Mouse (Mus musculus) kidney, adult 2 months (tissue): ENCODE results near the gene Nradd.

ENCODE experiments used
- CTCF ChIP-seq: fragments of 200-500 bp; conservative IDR thresholded peaks from 2 replicates; pipeline ENCODE4 v1.5.1; 2011; ENCODE audit warnings: low read depth, mild to moderate bottlenecking, control low read depth, low read length, moderate library complexity, mixed read lengths; ENCODE audit not compliant: insufficient read depth, insufficient read length
- POLR2A ChIP-seq: fragments of 200-500 bp; IDR thresholded peaks from one replicate; pipeline ENCODE4 v1.6.1; 2011; ENCODE audit warnings: low read depth, low read length, control low read depth

- TF ChIP-seq POLR2A (no peak), CTCF (no peak)
Observed at GRCm38 (mm10) chr9:110666374-110666773, 42.1 kb upstream of the Nradd start.
